Mouse (Mus musculus): ENCODE measurements around the gene Zfp982. TPM values are rescaled to one million over a fixed set of nuclear protein-coding genes. Genes with fewer than 3 reads are reported as not detected.
"Not testable (repeated sequence)": the region's sequence is repeated elsewhere in the genome, so short reads cannot be mapped to it uniquely, and the experiment has no call there.

Gene Zfp982
- polyA plus RNA-seq (2016; fragmentation: Nextera tagmentation; extraction: Ambion mirVana) = 8.5 and 9.8 TPM in 2 replicates

- not testable (repeated sequence) for H3K4me2 ChIP-seq (replicated peaks); H3K4me1 ChIP-seq; H3K4me3 ChIP-seq; ATAC-seq (ENCODE audit: low FRiP score); H3K27ac ChIP-seq; H3K27me3 ChIP-seq; H3K36me3 ChIP-seq; H3K9ac ChIP-seq
- H3K9me3 ChIP-seq (replicated peaks) = peaks cover 29% of the 10 kb centered on the region
- WGBS = 91% methylated on average over 7 of the region's 7 CpGs
Observed at GRCm38 (mm10) chr4:147492117-147492516, at the start of gene Zfp982. Gene Zfp982 (plus strand): TSS chr4:147492417.

GRCm38 (mm10) chr4:147442649-147443553, 49.3 kb upstream of the Zfp982 start:
- H3K36me3 ChIP-seq; H3K27me3 ChIP-seq; H3K9me3 ChIP-seq (replicated peaks); H3K4me1 ChIP-seq: not testable (repeated sequence)
- Histone ChIP-seq H3K9ac (peak overlapping the region; percentile 80), H3K27ac (peak overlapping the region; percentile 71), H3K4me3 (peak overlapping the region; percentile 52), H3K4me2 (replicated peaks) (peak overlapping the region; percentile 81)
- ATAC-seq (ENCODE audit: low FRiP score) = peak; percentile 99
- WGBS = 6% methylated on average over 52 of the region's 52 CpGs

GRCm38 (mm10) chr4:147443554-147443927, 48.7 kb upstream of the Zfp982 start:
- not testable (repeated sequence) for H3K9me3 ChIP-seq (replicated peaks); ATAC-seq (ENCODE audit: low FRiP score); H3K4me1 ChIP-seq; H3K27me3 ChIP-seq; H3K36me3 ChIP-seq
- Histone ChIP-seq H3K9ac (peak overlapping the region; percentile 80), H3K4me3 (peak overlapping the region; percentile 52), H3K4me2 (replicated peaks) (peak overlapping the region; percentile 81), H3K27ac (peak overlapping the region; percentile 71; the same call in 1 of the 2 replicates)
- WGBS = 40% methylated on average over 8 of the region's 8 CpGs

- not testable (repeated sequence) for H3K4me3 ChIP-seq; H3K9me3 ChIP-seq (replicated peaks); H3K27ac ChIP-seq; H3K4me1 ChIP-seq; H3K27me3 ChIP-seq; H3K4me2 ChIP-seq (replicated peaks); H3K9ac ChIP-seq; H3K36me3 ChIP-seq; ATAC-seq (ENCODE audit: low FRiP score)
Observed at GRCm38 (mm10) chr4:147445371-147445770, 46.8 kb upstream of the Zfp982 start.

DNA sequence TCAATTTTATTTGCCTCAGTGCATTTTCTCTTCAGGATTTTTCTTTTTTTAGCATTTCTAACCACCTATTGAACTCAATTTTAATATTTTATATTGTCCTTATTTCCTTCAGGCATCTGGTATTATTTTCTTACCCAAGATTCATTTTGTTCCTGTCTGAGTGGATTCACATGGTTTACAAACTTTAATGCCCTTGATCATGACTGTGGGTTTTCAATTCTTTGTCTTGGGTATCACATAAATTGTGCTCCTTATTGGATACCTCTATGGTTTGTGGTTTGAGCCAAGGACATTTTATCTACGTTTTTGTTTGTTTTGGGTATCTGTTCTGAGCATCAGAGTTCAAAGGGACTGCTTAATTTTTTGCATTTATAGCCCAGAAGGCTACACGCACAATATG, 43.9 kb upstream of the Zfp982 start:
- Histone ChIP-seq H3K27ac (no peak overlapping the region), H3K27me3 (no peaks in the 10 kb centered on the region), H3K9ac (no peak overlapping the region), H3K4me3 (no peak overlapping the region), H3K36me3 (no peaks in the 10 kb centered on the region), H3K4me2 (replicated peaks) (no peak overlapping the region), H3K9me3 (replicated peaks) (peaks cover 12% of the 10 kb centered on the region), H3K4me1 (no peaks in the 10 kb centered on the region)
- ATAC-seq (ENCODE audit: low FRiP score) = no peak
- WGBS = 76% methylated on average over 2 of the region's 2 CpGs

DNA sequence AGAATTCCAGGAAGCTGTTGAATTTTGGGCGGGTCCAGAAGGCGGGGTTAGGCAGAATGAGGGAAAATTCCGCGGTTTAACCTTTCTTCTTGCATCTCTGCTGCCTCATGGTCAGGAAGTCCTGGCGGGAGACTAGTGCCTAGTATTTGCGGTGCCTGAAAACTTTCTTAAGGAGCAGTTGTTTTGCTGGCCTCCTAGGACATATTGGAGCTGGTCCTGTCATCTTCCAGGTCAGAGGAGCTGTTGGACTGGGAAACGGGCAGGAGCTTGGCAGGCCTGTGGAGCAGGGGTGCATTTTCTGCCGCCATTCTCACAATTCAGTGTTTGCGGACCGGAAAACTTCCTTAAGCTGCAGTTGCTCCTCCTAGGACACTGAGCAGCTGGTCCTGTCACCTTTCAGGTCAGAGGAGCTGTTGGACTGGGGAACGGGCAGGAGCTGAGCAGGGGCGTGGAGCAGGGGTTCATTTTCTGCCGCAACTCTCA, 43.1 kb upstream of the Zfp982 start:
- H3K4me3 ChIP-seq = peak overlapping the region; percentile 1; the same call in 1 of the 2 replicates
- H3K36me3 ChIP-seq = no peaks in the 10 kb centered on the region
- peaks cover 12% of the 10 kb centered on the region for H3K9me3 ChIP-seq (replicated peaks)
- H3K27ac ChIP-seq = no peak overlapping the region
- peak overlapping the region; percentile 5 for H3K4me2 ChIP-seq (replicated peaks)
- no peak overlapping the region for H3K9ac ChIP-seq
- H3K27me3 ChIP-seq = no peaks in the 10 kb centered on the region
- 33% methylated on average over 13 of the region's 13 CpGs for WGBS
- ATAC-seq (ENCODE audit: low FRiP score) = no peak
- H3K4me1 ChIP-seq = no peaks in the 10 kb centered on the region

DNA sequence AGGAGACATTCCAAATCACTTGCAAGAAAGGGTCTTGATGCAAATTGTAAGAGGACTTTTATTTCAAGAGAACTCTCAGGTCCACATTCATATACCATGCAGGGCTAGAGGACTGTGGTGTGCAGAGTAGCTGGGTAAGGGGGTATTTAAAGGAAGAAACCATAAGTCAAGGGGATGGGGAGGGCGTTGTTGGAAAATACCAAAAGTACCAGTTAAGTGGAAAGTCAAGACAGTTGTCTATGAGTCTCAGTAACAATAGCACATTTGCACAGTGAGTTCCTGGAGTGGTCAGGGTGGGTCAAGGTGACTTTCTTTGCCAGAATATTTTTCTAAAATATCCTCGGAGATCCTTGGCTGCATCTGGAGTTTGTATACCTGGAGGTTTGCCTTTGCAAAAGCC, 42.2 kb upstream of the Zfp982 start:
- H3K9me3 ChIP-seq (replicated peaks) = peaks cover 12% of the 10 kb centered on the region; the same call in 1 of the 2 replicates
- WGBS = 75% methylated on average over 2 of the region's 2 CpGs
- H3K27ac ChIP-seq; H3K36me3 ChIP-seq; H3K4me2 ChIP-seq (replicated peaks); H3K9ac ChIP-seq; H3K27me3 ChIP-seq; H3K4me1 ChIP-seq; ATAC-seq (ENCODE audit: low FRiP score); H3K4me3 ChIP-seq: not testable (repeated sequence)

DNA sequence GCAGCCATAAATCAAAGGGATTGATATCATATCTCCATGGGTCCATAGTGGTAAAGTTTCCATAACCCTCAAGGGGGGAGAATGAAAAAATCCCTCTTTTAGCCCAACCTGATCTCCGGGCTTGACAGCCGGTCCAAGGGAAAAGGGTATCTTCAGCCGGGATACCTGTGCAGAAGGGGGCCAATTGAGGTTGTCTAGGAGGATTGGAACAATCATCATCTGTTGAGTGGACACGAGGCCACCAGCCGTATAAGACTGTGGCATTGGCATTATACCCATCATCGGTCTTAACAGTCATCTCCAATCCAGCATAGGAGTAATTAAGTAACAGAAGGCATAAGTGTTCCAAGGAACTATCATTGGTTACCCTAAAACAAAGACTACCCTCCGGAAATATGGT, 25.0 kb upstream of the Zfp982 start:
- WGBS = 90% methylated on average over 7 of the region's 7 CpGs
- H3K9ac ChIP-seq; H3K27me3 ChIP-seq; H3K36me3 ChIP-seq; H3K27ac ChIP-seq; H3K4me2 ChIP-seq (replicated peaks); H3K4me3 ChIP-seq; H3K4me1 ChIP-seq: not testable (repeated sequence)
- H3K9me3 ChIP-seq (replicated peaks) = peaks cover 55% of the 10 kb centered on the region
- ATAC-seq (ENCODE audit: low FRiP score) = 0 out of 2 replicates have a peak, but pooled peaks have one; percentile 40

DNA sequence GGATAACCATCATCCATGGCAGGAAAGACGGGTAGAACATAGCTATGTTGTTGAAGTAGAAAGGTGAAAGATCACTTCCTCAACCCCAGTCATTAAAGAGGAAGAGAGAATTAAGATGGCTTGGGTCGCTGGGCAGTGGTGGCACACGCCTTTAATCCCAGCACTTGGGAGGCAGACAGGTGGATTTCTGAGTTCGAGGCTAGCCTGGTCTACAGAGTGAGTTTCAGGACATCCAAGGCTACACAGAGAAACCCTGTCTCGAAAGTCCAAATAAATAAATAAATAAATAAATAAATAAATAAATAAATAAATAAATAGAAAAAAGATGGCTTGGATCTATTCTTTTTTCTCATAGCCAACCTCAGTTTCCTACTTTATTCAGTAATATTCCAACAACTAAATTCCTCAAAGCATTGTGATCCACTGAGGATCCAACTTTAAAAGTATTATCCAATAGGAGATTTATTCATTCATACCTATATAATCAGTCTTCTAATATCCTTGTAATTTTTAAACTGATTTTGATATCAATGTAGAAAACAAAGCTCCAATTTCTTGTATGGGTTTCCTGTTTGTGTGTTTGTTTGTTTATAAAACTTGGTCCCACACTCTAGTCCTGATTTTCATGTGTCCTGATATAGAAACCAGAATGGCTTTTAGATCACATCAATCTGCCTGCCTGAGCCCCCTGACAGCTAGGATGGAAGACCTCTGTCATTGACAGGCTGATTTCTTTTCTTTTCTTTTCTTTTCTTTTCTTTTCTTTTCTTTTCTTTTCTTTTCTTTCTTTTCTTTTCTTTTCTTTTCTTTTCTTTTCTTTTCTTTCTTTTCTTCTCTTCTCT, 6.8 kb downstream of the Zfp982 start:
- H3K9me3 ChIP-seq (replicated peaks); H3K36me3 ChIP-seq; H3K4me3 ChIP-seq; H3K4me2 ChIP-seq (replicated peaks); H3K27me3 ChIP-seq; H3K27ac ChIP-seq; H3K9ac ChIP-seq; ATAC-seq (ENCODE audit: low FRiP score); H3K4me1 ChIP-seq: not testable (repeated sequence)
- 87% methylated on average over 5 of the region's 5 CpGs for WGBS

DNA sequence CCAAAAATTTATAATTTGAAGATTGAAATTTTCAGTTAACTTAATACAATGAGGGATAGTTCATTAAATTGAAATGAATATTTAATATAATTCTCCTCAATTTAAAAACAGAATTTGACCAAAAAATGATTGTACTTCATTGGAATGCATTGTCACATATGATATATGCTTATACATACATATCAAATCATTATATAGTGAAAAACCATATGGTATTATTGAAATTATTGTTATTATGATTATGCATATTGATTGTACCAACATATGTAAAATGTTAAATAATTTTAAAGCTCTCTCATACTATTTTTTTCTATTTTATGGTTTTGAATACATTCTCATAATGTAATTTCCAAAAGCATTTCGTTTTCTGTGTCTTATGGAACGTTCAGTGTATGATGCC, 17.0 kb downstream of the Zfp982 start:
- no peak overlapping the region for H3K4me2 ChIP-seq (replicated peaks)
- no peak overlapping the region for H3K9ac ChIP-seq
- no peak for ATAC-seq (ENCODE audit: low FRiP score)
- WGBS = 86% methylated on average over 2 of the region's 2 CpGs
- peaks cover 21% of the 10 kb centered on the region for H3K9me3 ChIP-seq (replicated peaks)
- no peaks in the 10 kb centered on the region for H3K4me1 ChIP-seq
- no peaks in the 10 kb centered on the region for H3K27me3 ChIP-seq
- H3K27ac ChIP-seq = no peak overlapping the region
- H3K36me3 ChIP-seq = peaks cover 3% of the 10 kb centered on the region; the same call in 1 of the 2 replicates
- H3K4me3 ChIP-seq = no peak overlapping the region

GRCm38 (mm10) chr4:147518981-147519380, 26.8 kb downstream of the Zfp982 start:
- Histone ChIP-seq H3K4me1 (no peaks in the 10 kb centered on the region), H3K27me3 (no peaks in the 10 kb centered on the region), H3K36me3 (no peaks in the 10 kb centered on the region), H3K9ac (no peak overlapping the region), H3K27ac (no peak overlapping the region), H3K4me2 (replicated peaks) (no peak overlapping the region), H3K4me3 (no peak overlapping the region), H3K9me3 (replicated peaks) (peaks cover 68% of the 10 kb centered on the region)
- WGBS = 76% methylated on average over 2 of the region's 2 CpGs
- peak; percentile 27 for ATAC-seq (ENCODE audit: low FRiP score)

DNA sequence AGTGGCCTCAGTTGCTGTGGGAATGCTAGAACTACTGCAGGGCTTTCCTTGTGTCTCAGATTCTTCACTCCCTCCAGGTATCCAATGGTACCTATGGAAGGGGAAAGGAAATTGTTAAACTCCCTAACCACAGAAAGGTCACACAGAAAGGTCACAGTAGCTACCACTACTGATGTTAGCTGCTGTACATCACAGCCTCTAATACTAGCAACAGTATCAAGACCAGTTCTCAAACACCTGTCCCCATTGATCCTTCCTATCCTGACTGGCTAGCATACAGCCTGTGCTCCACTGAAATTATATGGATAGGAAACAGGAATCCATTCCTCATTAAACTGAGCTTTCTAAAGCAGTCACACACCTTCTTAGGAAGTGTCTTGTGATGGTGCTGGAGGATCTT, 27.9 kb downstream of the Zfp982 start:
- Histone ChIP-seq H3K27me3 (no peaks in the 10 kb centered on the region), H3K9ac (no peak overlapping the region), H3K36me3 (no peaks in the 10 kb centered on the region), H3K4me2 (replicated peaks) (no peak overlapping the region), H3K27ac (no peak overlapping the region), H3K4me1 (no peaks in the 10 kb centered on the region), H3K4me3 (no peak overlapping the region), H3K9me3 (replicated peaks) (peaks cover 70% of the 10 kb centered on the region)
- 0 out of 2 replicates have a peak, but pooled peaks have one; percentile 7 for ATAC-seq (ENCODE audit: low FRiP score)
